Mouse (Mus musculus) kidney, adult 11 months (tissue): ENCODE results near the gene Kmt5a.

Source experiments
- DNase-seq: peaks from one replicate; pipeline ENCODE4 v3.0.0; 2022

Kmt5a gene

GRCm38 (mm10) chr5:124439447-124440093, at the start of gene Kmt5a:
Gene Kmt5a, plus strand, starts transcription at chr5:124439930.
- DNase-seq, result peak; percentile 99

DNA sequence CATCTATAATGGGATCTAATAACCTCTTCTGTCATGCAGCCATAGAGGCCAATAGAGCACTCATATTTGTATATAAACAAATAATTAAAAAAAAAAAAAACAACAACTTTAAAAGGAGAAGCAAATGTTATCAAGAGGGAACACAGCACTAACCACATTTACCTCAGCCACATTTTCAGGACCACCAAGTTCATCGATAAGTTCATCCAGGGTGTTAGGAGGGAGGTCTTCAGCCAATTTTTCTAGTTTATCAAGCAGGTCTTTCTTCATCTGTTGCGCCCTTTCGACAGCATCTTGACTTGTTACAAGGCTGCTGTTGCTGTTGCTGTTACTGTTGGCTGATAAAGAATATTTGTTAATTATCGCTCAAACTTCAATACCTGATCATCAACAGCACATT, 47.3 kb upstream of the Kmt5a start:
- DNase-seq, result no peak

DNA sequence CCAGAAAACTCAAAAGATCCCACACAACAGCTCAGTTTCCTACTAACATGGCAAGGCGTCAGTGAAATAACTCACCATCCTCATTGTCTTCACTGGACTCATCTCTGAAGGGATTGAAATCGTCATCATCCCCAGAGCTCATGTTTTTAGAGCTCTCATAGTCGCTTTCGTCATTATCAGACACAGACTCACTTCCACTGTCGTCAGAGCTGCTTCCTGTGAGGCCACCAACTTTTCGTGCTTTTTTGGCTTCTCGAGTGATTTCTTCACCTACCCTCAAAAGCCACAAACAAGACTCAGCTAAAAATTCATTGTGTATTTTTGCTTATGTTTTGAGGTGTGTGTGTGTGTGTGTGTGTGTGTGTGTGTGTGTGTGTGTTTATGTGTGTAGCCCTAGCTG, 46.0 kb upstream of the Kmt5a start:
- DNase-seq, result no peak

DNA sequence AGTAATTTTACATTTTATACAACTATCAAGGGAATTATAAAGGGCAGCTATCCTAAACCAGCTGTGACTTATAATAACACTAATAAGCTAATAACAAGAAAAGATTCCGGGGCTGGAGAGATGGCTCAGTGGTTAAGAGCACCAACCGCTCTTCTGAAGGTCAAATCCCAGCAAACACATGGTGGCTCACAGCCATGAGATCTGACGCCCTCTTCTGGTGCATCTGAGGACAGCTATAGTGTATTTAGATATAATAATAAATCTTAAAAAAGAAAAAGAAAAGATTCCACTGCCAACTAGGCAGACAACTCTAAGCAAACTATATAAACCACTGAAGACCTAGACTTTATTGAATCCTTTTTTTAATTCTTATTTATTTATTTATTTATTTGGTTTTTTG, 28.9 kb upstream of the Kmt5a start:
- DNase-seq, result no peak

GRCm38 (mm10) chr5:124412163-124412562, 27.6 kb upstream of the Kmt5a start:
- DNase-seq, result no peak

DNA sequence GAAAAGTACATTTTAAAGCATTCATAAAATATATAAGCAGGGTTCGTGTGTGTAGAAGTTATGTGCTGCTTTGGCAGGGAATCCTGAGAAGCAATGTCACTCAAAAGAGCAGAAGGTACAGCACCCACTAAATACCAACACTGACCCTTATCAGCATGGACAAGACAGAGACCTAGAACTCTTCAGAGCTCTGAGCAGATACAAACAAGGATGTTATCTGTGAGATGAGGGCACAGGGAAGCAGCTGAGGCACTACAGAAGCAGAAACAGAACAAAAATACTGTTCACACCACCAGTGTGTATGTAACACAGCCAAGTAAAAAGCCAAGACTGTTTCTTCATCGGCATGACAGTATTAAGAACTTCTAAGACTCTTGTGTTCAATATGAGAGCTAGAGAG, 20.8 kb upstream of the Kmt5a start:
- no peak for DNase-seq

DNA sequence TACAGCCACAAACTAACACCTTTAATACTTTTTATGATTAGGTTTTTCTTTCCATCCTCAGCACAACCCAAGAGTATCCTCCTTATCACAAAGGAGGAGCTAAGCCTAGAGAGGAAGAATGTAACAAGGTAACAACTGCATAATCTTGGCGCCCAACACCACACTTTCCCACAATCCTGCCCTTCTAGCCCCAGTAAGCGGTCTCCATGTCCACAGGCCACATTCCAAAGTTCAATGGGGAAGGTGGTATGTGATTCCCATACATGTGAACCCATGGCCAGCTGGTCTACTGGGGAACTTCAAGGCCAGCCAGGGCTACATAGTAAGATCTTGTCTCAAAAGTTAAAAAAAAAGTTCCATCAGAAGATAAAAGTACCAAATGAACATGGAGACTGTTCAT, 17.9 kb upstream of the Kmt5a start:
- DNase-seq, result no peak

DNA sequence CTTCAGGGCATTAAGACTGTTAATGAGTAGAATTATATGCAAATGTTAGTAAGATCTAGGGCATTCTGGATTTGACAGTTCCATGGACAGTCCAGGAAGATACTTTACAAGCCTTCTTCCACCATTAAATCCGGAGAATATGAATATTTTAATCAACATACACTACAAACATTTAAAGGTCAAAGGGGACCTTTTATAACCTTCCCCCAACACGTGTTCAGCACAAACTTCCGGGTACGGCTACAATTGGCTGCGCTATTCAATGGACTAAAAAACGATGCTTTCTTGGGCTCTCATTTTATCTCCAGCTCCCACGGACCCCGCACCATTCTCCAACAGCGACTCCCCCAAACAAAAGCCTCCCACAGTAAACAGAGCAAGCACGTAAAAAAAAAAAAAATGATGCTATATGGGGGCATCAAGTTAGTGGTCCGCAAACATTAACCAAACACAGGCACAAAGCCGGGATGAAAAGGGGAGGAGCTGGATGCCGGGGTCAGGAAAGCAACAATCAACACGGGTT, 15.5 kb upstream of the Kmt5a start:
- no peak for DNase-seq

DNA sequence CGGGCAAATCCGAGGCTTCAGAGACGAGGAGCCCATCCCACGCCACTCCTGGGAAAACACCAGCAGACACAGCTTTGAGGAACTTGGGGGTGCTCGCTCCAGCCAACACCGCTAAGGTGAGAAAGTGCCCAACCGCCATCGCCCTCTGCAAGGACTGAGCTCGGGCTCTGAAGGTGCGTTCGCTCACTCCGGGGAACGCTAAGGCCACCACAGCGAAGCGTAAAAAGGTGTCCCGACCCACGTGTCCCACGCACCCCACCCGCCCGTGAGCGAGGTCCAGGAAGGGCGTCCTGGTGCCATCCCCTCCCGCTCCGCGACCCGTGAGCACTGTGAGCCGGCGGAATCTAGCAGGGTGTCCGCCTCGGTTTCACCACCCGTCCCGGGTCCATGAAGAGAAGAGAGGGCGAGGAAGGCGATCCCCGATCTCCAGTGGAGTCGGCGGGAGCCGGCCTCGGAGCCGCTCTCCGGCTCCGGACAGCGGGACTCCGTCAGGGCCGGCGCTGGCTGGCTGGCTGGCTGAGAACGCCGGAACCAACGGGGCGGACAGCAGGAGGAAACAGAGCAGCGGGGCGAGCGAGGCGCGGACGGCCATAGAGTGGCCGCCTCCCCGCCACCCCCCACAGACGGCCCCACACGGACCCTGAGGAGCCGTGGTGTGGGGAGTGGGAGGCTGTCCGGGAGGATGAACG, 14.9 kb upstream of the Kmt5a start:
- DNase-seq, result peak; percentile 65

DNA sequence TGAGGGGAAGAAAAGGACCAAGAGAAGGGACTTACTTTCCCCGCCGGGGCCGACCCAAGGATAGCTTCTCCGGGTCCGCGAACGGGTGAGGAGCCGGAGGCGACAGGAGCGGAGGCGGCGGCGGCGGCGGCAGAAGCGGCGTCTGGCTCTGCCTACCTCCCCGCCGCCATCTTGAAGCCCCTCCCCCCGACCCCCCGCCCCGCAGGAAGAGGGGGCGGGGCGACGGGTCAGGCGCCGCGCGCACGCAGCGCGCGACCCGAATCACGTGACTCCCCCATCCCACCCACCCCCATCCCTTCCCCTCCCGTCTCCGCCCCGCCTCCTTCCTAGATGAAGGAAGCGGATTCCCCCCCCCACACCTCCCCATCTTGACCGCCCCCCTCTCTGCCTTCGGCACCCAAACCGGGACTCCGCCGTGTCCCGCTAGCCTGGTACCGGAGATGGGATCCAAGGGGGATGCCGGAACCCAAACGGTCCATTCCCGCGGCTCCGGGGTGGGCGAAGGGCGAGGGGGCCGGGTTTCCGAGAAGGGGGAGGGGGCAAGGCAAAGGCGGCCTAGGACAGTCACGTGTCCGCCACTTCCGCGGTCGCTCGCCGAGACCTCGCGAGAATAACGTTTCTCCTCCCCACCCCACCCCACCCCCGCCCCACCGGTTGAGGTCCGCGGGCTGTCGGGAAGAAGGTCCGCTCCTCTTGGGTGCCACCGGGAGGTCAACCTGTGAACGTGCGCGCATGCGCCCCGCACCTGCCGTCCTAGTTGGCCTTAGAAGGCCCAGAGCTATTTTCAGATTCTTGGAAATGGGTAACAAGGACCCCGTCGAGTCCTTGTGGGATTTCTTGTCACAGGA, 14.1 kb upstream of the Kmt5a start, which contains the start of gene Sbno1:
Gene Sbno1, minus strand, starts transcription at position 590 of the 848 bp plus-strand sequence.
- peak; percentile 95 for DNase-seq

DNA sequence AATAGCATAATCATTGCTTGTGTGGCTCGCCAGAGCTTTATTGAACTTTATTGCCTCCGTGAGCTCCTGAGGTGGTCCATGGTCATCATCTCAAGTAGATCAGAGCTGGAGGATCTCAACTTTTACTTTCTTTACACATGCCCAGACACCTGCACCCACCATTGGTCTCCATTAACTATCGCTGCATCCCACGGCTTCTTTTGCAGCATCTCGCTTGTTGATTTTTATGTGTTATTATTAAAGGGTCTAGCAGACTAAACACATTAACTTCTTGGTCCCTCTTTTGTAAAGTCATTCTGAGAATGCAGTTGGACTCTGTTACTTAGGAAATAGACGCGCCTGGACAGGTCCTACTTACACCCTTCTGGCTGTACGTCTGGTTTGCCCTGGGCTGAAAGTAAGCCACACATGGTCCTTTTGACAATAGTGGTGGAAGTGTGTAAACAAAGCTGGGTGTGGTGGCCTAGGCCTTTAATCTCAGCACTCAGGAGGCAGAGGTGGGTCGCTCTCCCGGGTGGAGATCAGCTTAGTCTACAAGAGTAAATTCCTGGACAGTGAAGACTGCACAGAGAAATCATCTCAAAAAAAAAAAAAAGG, 13.2 kb upstream of the Kmt5a start:
- peak; percentile 29 for DNase-seq

GRCm38 (mm10) chr5:124432398-124433012, 7.2 kb upstream of the Kmt5a start:
- peak; percentile 41 for DNase-seq

DNA sequence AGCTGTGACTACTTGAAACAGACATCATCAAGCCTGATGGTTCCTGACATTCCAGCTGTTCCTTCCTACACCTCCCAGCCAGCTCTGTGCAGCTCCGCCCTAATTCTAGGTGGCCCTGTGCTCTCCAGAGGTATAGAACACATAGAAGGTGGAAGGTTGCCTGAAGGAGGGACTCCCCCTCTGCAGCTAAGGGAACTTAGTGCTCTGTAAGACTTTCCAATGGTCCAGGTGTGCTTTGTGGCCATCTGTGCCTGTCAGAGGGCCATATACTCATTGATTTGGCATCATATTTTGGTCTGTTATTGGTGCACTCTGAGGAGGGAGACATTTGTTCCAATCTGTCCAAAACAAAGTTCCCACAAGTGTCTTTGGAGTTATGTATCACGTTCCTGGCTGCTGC, 6.7 kb upstream of the Kmt5a start:
- DNase-seq, result no peak

- DNase-seq, result peak; percentile 55
Observed at GRCm38 (mm10) chr5:124438229-124438628, 1.5 kb upstream of the Kmt5a start.

- no peak for DNase-seq
Observed at GRCm38 (mm10) chr5:124438746-124439145, 984 bp upstream of the Kmt5a start.

DNA sequence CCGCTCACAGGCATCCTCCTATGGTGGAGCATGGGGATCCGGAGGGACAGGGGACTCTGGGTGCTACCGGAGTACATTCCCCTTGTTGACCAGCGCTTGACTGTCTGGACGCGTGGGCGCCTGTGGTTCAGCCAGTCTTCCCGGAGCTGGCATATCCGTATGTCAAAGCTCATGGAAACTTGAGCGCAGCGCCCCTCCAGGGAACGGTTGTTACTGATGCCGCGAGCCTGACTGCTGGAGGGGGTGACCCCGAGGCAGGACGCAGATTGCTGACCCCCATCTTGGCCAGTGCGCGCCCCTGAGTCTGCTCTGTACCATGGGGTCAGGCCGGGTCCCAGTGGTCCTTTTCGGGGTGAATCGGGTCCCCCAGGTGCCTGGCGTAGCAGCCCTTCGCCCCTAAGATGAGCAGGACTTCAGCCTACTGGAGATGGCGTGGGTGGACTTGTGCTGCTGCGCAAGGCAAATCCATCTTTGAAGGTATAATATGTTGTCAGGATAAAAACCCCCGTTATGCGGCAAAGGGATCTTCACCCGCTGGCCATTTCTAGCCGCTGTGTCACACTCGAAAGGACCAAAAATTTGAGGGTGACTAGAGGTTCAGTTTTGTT, 468 bp downstream of the Kmt5a start:
- no peak for DNase-seq

DNA sequence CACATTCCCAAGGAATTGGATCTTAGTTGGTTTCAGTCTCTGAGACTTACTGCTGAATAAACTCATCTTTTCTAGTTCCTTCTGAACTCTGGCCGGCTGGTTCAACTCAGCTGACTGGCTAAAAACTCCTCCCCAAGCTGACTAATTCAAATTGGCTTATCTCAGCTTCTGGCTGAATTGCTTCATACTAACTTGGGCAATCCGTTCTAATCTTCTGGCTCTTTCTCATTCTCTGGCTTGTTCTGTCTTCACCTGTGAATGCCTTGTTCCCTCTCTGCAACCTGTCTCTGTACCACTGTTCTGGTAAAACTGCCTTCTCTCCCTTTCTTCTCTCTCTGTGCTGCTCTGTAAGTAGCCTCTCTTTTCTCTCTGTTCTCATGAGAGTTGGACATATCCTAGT, 2.9 kb downstream of the Kmt5a start:
- DNase-seq, result no peak

DNA sequence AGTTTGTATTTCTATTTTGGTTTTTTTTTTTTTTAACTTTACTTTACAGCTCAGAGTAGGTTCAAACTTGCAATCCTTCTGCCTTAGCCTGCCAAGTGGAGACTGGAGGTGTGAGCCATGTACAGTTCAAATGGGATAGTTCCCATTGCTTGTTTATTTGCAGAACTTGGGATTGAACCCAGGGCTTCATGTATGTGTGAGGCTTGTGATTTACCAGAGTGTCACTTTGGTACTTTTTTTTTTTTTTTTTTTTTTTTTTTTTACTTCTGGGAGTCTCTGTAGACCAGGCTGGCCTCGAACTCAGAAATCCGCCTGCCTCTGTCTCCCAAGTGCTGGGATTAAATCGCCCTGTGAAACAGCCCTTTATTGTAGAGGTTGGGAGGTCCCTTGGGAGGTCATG, 4.5 kb downstream of the Kmt5a start:
- DNase-seq, result no peak

DNA sequence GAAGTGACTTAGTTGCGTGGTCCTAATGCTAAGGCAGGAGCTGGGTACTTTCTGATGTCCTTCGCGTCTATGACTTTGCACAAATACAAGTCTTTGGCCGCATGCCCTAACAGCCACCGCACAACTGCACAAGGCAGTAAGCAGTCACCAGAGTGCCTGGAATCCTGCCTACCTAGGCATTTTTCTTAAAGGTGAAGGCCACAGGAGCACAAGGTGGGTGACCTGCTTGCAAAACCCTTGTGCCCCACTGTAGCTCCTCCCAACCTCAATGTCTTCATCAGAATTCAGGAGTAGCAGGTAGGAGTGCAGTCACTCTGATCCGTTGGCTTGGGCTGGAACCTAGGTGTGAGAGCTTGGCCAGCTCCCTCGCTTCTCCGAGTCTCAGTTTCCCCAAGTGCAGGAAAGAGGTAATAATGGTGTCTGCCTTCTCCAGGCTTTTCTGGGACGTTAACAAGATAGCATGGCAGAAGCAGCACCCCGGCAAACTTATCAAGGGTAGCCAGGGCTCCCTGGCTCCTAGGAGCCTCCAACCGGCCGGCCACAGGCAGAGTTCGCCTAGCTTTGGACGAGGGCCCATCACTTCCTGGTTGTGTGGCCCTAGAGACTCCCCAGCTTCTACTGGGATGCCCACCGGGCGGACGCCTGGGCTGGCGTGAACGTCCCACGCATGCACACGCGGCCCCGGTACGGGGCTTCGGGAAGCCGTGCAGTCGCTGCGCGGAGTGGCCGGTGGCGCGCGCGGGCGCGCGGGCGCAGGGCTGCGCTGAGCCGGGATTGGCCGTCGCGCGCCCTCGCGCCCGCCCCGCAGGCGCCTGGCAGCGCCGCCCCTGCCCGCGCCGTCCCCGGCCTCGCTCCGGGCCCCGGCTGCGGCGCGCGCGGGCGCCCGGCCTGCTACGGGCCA, 5.2 kb downstream of the Kmt5a start:
- peak; percentile 82 for DNase-seq

- peak; percentile 52 for DNase-seq
Observed at GRCm38 (mm10) chr5:124445621-124446293, 6.0 kb downstream of the Kmt5a start.
